ENCODE assay signal across 26 mouse cellular contexts in genomic region chr1:20017619-20018018, GRCm38 (mm10).
"Had no signal": no experiment of that assay in that cellular context is flagged by ENCODE, and none has a peak within 500 bp of the region (broad histone marks: within the 10 kb centered on the region; RNA-seq: fewer than 3 reads in every experiment).

No protein-coding gene starts in this region.

- H3K4me2 ChIP-seq: heart, embryonic 13.5 days; heart, embryonic 15.5 days; hindbrain, embryonic 13.5 days; hindbrain, embryonic 15.5 days; kidney, embryonic 15.5 days; limb, embryonic 13.5 days; limb, embryonic 15.5 days; liver, embryonic 12.5 days had no signal

- H3K36me3 ChIP-seq: heart, embryonic 10.5 days; heart, embryonic 13.5 days; heart, embryonic 15.5 days; hindbrain, embryonic 13.5 days; hindbrain, embryonic 15.5 days; kidney, embryonic 15.5 days; limb, embryonic 13.5 days; limb, embryonic 15.5 days; liver, embryonic 12.5 days had no signal

- H3K4me1 ChIP-seq: heart, embryonic 10.5 days; heart, embryonic 13.5 days; heart, embryonic 15.5 days; hindbrain, embryonic 13.5 days; hindbrain, embryonic 15.5 days; kidney, embryonic 15.5 days; limb, embryonic 13.5 days; limb, embryonic 15.5 days; liver, embryonic 12.5 days had no signal

- H3K27me3 ChIP-seq: heart, embryonic 13.5 days; heart, embryonic 15.5 days; hindbrain, embryonic 13.5 days; hindbrain, embryonic 15.5 days; kidney, embryonic 15.5 days; limb, embryonic 13.5 days; limb, embryonic 15.5 days; liver, embryonic 12.5 days had no signal

- H3K4me3 ChIP-seq: gastrocnemius, adult 2 months; heart, embryonic 10.5 days; heart, embryonic 13.5 days; heart, embryonic 15.5 days; hindbrain, embryonic 13.5 days; hindbrain, embryonic 15.5 days; kidney, embryonic 15.5 days; limb, embryonic 13.5 days; limb, embryonic 15.5 days; liver, embryonic 12.5 days had no signal

- DNase-seq: gastrocnemius, adult 2 months; gastrocnemius, postnatal 10 days; gastrocnemius, postnatal 25 days; heart, adult 18-20 months; heart, postnatal 14 days; heart, postnatal 36 days; kidney, adult 11 months; kidney, adult 2 months; kidney, adult 9 months; kidney, postnatal 14 days; kidney, postnatal 36 days; layer of hippocampus, adult 9-11 months; layer of hippocampus, postnatal 36 days; left cerebral cortex, postnatal 4 days had no signal

- H3K27ac ChIP-seq: gastrocnemius, adult 2 months; heart, embryonic 10.5 days; heart, embryonic 13.5 days; heart, embryonic 15.5 days; hindbrain, embryonic 15.5 days; hindbrain, postnatal 0 days; kidney, embryonic 15.5 days; kidney, postnatal 0 days; limb, embryonic 13.5 days; limb, embryonic 15.5 days; liver, embryonic 12.5 days had no signal

- H3K9me3 ChIP-seq: heart, embryonic 10.5 days; heart, embryonic 13.5 days; heart, embryonic 15.5 days; hindbrain, embryonic 13.5 days; hindbrain, embryonic 15.5 days; kidney, embryonic 15.5 days; limb, embryonic 13.5 days; limb, embryonic 15.5 days; liver, embryonic 12.5 days had no signal

- ATAC-seq: hindbrain, postnatal 0 days; intestine, embryonic 16.5 days; liver, embryonic 12.5 days had no signal

- H3K9ac ChIP-seq: heart, embryonic 13.5 days; heart, embryonic 15.5 days; hindbrain, embryonic 13.5 days; hindbrain, embryonic 15.5 days; kidney, embryonic 15.5 days; limb, embryonic 13.5 days; limb, embryonic 15.5 days; liver, embryonic 12.5 days had no signal
